Mouse (Mus musculus): ENCODE data around the gene Camta1.
A peak's percentile ranks its signal among the peaks of the same experiment; 100 is the strongest.
"Not testable (repeated sequence)": the region's sequence is repeated elsewhere in the genome, so short reads cannot be mapped to it uniquely, and the experiment has no call there.

The Camta1 gene

DNA sequence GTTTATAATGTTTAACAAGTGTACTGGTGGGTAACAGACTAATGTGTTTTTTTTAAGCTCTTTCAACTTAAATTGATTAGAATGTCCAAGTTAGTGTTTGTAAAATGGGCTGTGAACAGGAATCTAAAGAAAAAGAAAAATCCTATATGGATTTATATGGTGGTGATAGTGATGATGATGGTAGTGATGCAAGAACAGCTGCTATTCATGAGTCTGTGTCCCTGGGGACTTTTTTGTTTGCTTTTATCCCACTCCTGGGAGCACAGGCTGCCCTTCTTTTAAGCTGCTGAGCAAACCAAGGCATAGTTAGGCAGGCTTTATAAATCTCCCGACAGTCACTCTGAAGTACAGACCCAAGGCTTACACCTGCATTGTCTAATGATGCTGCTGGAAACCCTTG, 928.2 kb downstream of the Camta1 start:
- DNase-seq (ENCODE audit: low spot score in 2 of 2), result no peak

GRCm38 (mm10) chr4:150927789-150928188, 933.9 kb downstream of the Camta1 start:
- DNase-seq (ENCODE audit: low spot score in 2 of 2), result no peak

DNA sequence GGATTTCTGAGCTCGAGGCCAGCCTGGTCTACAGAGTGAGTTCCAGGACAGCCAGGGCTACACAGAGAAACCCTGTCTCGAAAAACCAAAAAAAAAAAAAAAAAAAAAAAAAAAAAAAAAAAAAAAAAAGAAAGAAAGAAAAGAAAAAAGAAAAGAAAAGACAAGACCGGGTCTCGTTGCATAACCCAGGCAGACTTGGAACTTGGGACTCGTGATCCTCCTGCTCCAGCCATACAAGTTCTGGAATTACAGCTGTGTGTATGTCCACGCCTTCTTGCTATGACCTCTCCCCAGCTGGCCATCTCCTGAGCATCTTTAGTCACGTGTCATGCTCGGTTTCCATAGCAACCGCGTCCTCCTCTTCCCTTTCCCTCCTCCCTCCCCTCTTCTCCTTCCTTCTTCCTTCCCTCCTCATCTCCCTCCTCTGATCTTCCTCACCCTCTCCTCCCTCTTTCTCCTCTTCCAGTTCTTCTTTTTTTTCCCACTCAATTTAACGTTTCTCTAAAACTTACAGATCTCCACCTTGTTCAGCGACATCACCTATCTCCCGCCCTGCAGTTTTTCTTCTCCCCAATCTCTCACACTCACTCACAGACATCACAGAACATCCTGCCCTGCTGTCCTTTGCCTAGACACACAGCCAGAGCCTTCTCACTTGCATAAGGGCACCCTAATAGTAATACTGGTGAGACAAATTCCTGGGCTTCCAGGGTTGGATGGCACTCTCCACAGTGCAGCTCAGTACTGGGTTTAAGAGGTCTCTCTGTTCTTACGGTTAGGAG, 934.6 kb downstream of the Camta1 start:
- no peak for DNase-seq (ENCODE audit: low spot score in 2 of 2)

DNA sequence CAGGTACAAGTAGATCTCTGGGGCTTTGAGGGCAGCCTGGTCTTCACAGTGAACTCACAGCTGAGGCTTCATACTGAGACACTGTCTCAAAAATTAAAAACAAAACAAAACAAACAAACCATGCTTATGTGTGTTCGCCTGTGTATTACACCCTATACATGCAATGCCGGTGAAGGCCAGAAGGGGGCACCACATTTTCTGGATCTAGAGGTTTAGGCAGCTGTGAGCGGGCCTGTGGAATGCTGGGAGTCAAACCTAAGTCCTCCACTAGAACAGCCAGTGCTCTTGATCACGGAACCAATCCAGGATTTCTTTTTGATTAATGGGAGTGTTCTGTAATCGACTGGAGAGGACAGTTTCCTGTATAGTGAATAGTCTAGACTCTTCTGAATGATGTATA, 935.8 kb downstream of the Camta1 start:
- no peak for DNase-seq (ENCODE audit: low spot score in 2 of 2)

DNA sequence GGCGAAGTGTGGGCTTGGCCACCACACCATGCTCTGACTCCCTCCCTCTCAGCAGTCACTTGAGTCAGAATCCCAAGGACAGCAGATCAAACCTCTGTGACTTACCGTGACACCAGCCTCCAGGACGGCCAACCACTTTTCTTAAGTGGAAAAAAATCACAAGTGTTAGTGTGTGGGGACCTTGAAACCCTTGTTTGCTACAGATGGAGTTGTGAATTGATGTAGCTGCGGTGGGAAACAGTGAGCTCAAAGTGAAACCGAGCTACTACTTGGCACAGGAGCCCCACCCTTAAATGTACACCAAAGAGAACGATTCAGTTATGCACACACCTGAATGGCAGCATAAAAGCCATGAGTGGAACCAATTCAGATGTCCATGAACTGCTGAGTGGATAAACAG, 936.7 kb downstream of the Camta1 start:
- no peak for DNase-seq (ENCODE audit: low spot score in 2 of 2)

GRCm38 (mm10) chr4:150924308-150924707, 937.4 kb downstream of the Camta1 start:
- DNase-seq (ENCODE audit: low spot score in 2 of 2), result no peak

GRCm38 (mm10) chr4:150921206-150921605, 940.5 kb downstream of the Camta1 start:
- DNase-seq (ENCODE audit: low spot score in 2 of 2), result peak in 1 of 2 experiments; percentile 46

DNA sequence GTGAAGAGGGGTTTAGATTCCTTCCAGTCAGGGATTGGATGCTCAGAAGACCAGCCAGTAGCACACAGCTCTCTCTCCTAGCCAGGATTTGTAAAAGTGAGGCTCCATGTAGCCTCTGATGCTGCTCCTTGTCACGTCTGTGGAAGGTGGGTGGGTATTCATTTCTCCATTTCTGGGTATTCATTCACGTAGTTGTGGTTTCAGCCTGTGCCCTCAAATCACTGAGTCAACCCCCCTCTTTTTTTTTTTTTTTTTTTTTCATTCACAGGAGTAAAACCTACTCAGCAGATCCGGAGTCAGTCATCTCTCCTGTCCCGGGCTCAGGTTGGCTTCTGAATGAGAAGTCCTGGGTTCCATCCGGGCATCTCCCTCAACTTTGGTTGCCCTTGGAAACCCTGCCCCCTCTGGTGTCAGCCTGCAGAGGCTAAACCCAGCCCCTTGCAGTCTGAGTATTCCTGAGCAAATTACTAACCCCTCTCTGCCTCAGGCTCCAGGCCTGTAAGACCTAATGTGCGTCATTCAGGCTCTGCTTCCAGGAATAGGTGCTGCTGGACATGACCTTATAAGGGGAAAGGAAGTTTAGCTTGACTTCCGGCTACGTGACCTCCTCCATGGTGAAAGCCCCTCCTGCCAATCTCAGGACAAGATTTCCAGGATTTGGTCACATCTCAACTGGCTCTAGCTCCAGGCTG, 944.2 kb downstream of the Camta1 start:
- no peak for DNase-seq (ENCODE audit: low spot score in 2 of 2)

DNA sequence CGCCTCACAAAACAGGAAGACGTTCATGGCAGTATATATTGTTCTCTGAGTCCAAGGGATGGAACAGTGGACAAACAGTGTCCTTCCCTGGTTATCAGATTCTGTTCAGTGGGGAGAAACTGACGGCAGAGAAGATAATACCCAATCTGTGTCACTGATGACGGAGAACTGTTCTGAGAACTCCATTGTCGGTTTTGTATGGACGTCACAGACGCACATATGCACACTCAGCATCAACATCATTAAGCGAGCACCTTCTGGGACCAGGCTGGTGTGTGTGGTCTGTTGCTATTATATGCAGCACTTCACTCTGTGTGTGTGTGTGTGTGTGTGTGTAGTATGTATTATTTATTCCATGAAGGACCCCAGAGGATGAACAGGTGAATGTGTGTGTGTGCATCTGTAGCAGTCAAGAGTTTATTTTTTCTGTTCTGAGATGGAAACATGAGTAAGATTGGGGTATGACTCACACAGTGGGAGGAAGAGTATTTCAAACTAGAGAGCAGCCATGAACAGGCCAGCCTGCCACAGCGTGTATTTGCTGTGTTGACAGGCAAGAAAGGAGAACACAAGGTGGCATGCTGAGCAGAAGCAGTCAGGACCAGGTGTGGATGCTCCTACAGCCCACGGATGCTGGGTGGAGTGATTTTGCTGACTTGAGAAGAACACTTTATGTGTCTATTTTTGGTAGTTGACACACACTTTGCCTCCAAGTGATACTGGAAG, 946.3 kb downstream of the Camta1 start:
- no peak for DNase-seq (ENCODE audit: low spot score in 2 of 2)

DNA sequence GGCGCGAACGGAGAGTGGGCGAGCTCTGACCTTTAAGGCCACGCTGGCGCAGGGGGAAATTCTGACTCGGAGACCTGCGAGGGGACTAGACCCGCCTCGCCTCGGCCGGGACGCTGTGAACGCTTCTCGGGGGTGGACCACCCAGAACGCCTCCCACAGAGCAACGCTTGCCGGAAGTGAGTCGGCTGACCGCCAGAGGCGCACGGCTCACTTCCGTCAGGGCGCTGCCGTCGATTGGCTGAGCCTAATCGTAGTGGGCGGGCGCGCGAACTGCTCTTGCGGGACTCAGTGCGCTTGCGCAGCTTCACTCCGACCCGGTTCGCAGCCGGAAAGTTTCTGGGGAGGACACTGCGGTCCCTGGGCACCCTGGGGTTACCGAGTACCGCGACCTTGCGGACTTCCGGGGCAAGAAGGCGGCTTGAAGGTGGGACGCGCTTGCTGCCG, 947.4 kb downstream of the Camta1 start, which contains the start of the genes Park7 and Tnfrsf9:
Park7 (minus strand) TSS at position 148 of the 444 bp plus-strand sequence.
Tnfrsf9 (plus strand) TSS at position 273 of the 444 bp plus-strand sequence.
- peak; percentile 94 to 95 for DNase-seq (ENCODE audit: low spot score in 2 of 2)

DNA sequence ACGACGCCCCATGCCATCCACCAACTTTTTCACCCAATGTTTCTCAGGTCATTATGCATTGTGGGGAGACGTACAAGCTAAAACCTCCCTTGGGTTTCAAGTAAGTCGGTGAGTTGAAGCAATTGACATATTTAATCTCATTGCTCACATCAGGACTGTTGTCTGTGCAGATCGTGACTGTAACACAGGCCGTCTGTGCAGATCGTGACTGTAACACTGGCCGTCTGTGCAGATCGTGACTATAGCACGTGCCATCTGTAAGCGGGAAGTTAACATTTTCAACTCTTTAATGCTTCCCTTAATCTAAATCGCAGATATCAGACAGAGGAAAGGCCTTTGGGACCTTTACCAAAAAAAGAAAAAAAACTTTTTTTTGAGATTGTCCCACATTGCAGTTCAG, 947.9 kb downstream of the Camta1 start:
- DNase-seq (ENCODE audit: low spot score in 2 of 2), result no peak

DNA sequence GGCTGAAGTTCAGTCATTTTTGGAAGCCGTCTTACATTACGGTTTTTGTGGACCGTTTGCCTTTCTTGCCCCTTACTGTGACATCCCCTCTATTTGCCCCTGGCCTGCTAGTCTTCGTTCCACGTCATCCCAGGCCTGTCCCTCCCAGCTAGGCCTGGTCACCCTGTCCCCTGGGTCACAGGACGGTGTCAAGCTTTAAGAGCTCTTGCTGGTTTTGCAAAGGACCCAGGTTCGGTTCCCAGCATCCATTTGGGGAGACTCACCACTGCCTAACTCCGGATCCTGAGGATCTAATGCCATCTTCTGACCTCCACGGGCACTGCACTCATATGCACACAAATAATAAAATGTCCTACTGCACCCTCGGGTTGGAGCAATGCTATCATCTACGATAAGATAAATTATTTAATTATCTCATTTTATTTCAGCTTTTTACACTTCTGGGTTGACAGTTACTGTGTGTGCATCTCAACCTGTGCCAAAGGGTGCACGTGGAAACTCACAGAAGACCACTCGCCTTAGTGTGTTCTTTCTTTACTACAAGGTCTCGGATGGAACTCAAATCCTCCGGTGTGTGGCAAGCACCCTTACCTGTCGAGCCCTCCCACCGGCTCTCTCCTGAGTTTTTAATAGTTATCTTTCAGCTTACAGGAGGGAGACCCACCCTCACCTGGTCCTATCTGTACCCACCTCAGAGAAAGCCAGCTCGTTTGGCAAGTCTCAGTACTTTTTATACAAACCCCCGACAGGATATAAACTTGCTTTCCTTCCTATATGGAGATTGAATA, 951.3 kb downstream of the Camta1 start:
- no peak for DNase-seq (ENCODE audit: low spot score in 2 of 2)

DNA sequence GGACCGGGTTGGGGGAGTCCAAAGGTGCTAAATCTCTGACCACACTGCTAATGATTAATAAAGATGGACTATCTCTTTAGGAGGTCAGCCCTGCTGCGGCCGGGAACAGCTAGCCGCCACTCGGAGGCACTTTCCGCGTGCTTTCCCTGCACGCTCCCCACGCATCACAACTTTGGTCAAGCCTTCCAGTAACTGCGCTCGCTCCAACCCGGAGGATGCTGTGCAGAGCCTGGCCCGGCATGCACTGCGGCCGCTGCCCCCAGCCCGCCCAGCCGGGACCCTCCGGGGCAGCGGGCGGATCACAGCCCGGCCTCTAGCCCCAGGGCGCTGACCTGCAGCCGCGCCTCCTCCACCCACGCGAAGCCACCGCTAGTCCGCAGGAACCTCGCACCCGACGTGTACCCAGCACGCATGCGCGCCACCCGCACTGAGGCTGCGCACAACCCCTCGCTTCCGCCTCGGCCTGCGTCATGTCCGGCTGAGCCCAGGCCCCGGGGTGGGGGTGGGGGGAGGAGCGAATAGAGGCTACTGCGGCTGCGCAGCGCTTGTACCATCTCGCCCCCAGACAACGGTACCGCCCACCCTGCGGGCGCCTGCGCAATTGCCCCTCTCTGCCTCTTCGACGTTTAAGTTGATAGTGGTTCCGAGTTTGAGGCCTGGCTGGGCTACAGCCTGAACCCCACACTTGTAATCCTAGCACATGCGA, 952.1 kb downstream of the Camta1 start:
- peak; percentile 98 to 99 for DNase-seq (ENCODE audit: low spot score in 2 of 2)

- not testable (repeated sequence) for DNase-seq (ENCODE audit: low spot score in 2 of 2)
Measured at GRCm38 (mm10) chr4:150908512-150908911, 953.2 kb downstream of the Camta1 start.

- no peak for DNase-seq (ENCODE audit: low spot score in 2 of 2)
Measured at GRCm38 (mm10) chr4:150907099-150907498, 954.6 kb downstream of the Camta1 start.

DNA sequence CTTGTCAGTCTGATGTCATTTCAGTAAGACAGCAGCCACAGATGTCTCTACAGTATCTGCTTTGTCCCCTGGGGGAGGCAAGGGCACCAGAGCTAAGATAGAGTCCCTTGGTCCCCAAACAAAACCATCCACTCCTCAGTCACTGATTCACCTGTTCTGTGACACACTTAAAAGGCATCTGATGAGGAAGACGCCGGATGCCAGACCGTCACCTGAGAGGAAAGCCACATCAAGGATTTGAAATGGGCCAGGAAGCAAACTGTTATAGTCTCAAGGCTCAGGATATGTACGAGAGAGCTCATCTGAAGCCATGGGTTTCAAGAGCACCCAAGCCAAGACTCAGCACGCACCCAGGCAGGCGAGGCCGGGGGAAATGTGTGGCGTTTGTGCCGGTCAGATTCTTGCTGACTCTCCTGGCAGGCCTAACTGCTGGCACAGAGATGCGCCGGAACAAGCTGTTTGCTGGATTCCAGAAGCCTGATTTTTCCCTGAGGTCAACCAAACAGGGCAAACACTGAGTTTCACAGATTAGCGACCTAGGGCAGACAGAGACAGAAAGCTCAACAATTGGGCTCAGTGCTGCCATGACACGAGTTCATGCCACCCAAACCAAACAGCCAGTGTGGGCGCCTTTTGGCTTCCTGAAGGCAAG, 958.5 kb downstream of the Camta1 start:
- no peak for DNase-seq (ENCODE audit: low spot score in 2 of 2)

DNA sequence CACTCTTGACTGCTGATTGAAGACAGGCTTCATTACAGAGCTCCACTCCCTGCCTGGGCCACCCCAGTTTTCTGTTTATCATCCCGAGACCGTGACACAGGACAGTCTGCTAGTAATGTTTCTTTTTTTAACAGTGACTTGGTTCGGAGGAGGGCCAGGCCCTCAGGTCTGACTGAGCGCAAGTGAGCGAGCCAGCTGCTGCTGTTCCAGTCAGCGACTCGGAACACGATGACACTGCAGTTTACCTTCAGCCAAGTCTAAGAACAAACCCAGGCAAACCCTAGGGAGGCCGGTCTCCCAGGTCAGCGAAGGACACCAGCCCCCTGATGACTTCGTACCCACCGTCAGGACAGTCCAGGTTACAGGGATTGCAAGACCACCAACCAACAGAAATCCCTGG, 959.6 kb downstream of the Camta1 start:
- no peak for DNase-seq (ENCODE audit: low spot score in 2 of 2)

GRCm38 (mm10) chr4:150901651-150902050, 960.0 kb downstream of the Camta1 start:
- DNase-seq (ENCODE audit: low spot score in 2 of 2), result peak; percentile 64 to 88

DNA sequence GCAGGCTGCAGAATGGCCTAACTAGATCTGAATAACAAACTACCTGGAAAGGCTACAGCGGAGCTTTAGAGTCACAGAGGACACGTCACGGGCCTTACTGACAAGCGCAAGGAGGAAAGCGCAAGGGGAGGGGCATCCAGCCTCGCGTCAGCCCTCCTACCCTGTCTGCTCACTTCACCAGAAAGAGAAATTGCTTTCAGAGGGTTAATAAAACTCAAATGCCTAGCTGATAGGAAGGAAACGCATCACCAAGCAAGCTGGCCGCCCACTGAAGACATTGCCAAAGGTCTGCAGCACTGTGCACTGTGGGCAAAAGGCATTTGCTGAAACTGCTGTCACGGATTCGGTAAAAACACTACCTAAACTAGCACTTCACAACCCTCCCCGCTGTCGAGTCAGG, 961.2 kb downstream of the Camta1 start:
- no peak for DNase-seq (ENCODE audit: low spot score in 2 of 2)

DNA sequence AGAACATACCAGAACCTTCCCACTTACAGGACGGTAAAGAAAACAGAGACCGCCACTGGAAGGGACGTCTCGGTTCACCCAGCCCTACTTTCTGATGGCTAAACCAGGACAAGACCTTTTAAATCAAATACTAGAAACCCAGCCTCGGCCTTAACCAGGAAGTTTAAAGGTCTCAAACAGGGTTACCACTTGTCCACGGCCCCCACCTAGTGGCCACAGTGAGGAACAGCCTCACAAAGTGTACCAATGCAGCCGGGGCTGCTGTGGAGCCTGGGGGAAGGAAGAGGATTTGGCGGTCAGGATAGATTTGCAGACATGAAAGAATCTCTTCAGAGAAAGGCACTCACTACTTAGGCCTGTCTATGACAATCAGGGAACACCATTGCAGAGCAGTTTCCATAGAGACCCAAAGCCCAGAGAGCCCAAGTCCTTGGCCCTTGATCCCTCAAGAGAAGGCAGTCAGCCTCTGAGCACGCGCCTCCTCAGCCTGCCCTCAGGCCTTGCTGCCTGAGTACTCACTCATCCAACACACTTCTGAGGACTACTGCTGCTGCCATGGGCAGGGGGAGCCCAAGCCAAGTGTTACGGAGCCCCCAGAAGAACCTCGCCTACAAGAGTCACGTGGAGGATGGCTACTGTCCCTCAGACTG, 962.8 kb downstream of the Camta1 start:
- peak; percentile 70 to 88 for DNase-seq (ENCODE audit: low spot score in 2 of 2)

All from thymus, postnatal 10 days (tissue).